27 mouse cellular contexts compared by ENCODE assay signal in genomic region chrX:163812431-163812830, GRCm38 (mm10). TPM values are rescaled to one million over a fixed set of nuclear protein-coding genes. Genes with fewer than 3 reads are reported as not detected.
DNase-seq lines count a peak whose midpoint lies in the region; ATAC-seq and TF ChIP-seq lines count a peak whose summit lies in the region.
"Had no signal": no experiment of that assay in that cellular context is flagged by ENCODE, and none has a peak within 500 bp of the region (broad histone marks: within the 10 kb centered on the region; RNA-seq: fewer than 3 reads in every experiment).

No protein-coding gene starts in this region.

- H3K4me1 ChIP-seq in ES-E14 (ENCODE audit: control insufficient read depth in 2 of 2, insufficient read depth in 2 of 2, low read length in 2 of 2, poor library complexity in 1 of 2) = no peaks in the 10 kb centered on the region; a peak in 1 of 4 replicates

- H3K9me3 ChIP-seq in ES-E14 (ENCODE audit: control insufficient read depth, insufficient read depth, low read depth, low read length) = no peaks in the 10 kb centered on the region
- H3K9me3 ChIP-seq: G1E had no signal

- no peak overlapping the region for H3K27ac ChIP-seq in ES-E14 (ENCODE audit: insufficient read depth, low read depth, low read length, poor library complexity, severe bottlenecking)
- H3K27ac ChIP-seq in gastrocnemius, adult 2 months = no peak overlapping the region

- H3K9ac ChIP-seq in ES-E14 (ENCODE audit: insufficient read depth, low read depth, low read length, poor library complexity, severe bottlenecking) = no peak overlapping the region

- TF ChIP-seq CTCF in gastrocnemius, adult 2 months (IDR thresholded peaks at IDR 0.05) = no peak

- intact Hi-C loops in gastrocnemius, adult 2 months (cut with DNase I) = no loop called here

- ATAC-seq in megakaryocyte-erythroid progenitor cell, adult 5-6 weeks (replicated peaks; ENCODE audit: low FRiP score, low TSS enrichment, poor library complexity, severe bottlenecking) = no peak
- ATAC-seq: activated CD4-positive, CD25-positive, alpha-beta regulatory T cell, adult 4 months; CD4-positive, CD25-positive, alpha-beta regulatory T cell, adult 4 months; Patski had no signal

- in situ Hi-C loops in ES-E14 (cut with MboI; ENCODE audit: low sequenced_read_pairs in 2 of 2, unreplicated experiment in 2 of 2) = no loop called here

- no peak overlapping the region for H3K4me3 ChIP-seq in ES-E14 (ENCODE audit: insufficient read depth in 1 of 2, low read depth in 1 of 2, low read length in 2 of 2, poor library complexity in 1 of 2, severe bottlenecking in 1 of 2)
- no peak overlapping the region for H3K4me3 ChIP-seq in gastrocnemius, adult 2 months

- no peaks in the 10 kb centered on the region for H3K36me3 ChIP-seq in ES-E14 (ENCODE audit: control insufficient read depth, insufficient read depth, low read length, poor library complexity, severe bottlenecking)
- H3K36me3 ChIP-seq: G1E had no signal

- DNase-seq in ES-CJ7 (ENCODE audit: low read depth, low spot score) = peak; percentile 58
- DNase-seq in ES-E14 (ENCODE audit: low read depth, low spot score) = peak; percentile 2
- DNase-seq in R1 (ENCODE audit: low read depth, low spot score) = peak; percentile 67
- peak; percentile 21 for DNase-seq in ZHBTc4 (ENCODE audit: low read depth, low spot score)
- DNase-seq in right cerebral cortex, postnatal 10 days (ENCODE audit: low spot score in 2 of 2) = no peak
- DNase-seq in lung, postnatal 4 days = no peak
- no peak for DNase-seq in gastrocnemius, adult 2 months
- DNase-seq: adrenal gland, adult 2 months; adrenal gland, adult 8-10 months; adrenal gland, postnatal 10 days; adrenal gland, postnatal 14 days; adrenal gland, postnatal 25 days; adrenal gland, postnatal 36 days; B cell, adult 2 months; cerebellum, adult 11 months; cerebellum, adult 11-12 months; cerebellum, adult 18-20 months; cerebellum, adult 2 months; cerebellum, adult 8-10 months; cerebellum, adult 9-10 months had no signal

TF ChIP-seq in ES-E14, 5 proteins besides CTCF, POLR2A, EP300 and RAD21:
- TF ChIP-seq ZC3H11A (IDR thresholded peaks at IDR 0.05; ENCODE audit: borderline replicate concordance, low read depth, low read length) = no peak
- TF ChIP-seq ZNF384 (IDR thresholded peaks at IDR 0.05; ENCODE audit: low read depth, low read length) = no peak
- no peak for TF ChIP-seq CHD2 (IDR thresholded peaks at IDR 0.05; ENCODE audit: low read depth, low read length)
- TF ChIP-seq HCFC1 (IDR thresholded peaks at IDR 0.05; ENCODE audit: borderline replicate concordance, insufficient read depth, low read length) = no peak
- no peak for TF ChIP-seq MAFK (IDR thresholded peaks at IDR 0.05; ENCODE audit: insufficient read depth, low read depth, low read length)

RNA-seq across cellular contexts. Expression of gene Rnf138rt1, which starts 51.3 kb away (rescaled TPM):
- total RNA-seq in ES-E14 (2012; rRNA removed) = not detected in 2 replicates
- not detected for total RNA-seq in gastrocnemius, adult 2 months (2021)
- total RNA-seq in megakaryocyte-erythroid progenitor cell, adult 5-6 weeks (2014; fragmentation: Nextera tagmentation) = not detected in 2 replicates
- not detected in 2 replicates for total RNA-seq in megakaryocyte-erythroid progenitor cell, adult 5-6 weeks (2017)
- total RNA-seq: CH12.LX, G1E, MEL had no signal

Comparison
In these comparisons a context has a peak if more than half of its experiments do, and no peak if none do; other contexts are left out.
1. DNase-seq: peak in ES-CJ7 (single experiment), ES-E14 (single experiment), R1 (single experiment) and ZHBTc4 (single experiment); none in right cerebral cortex, postnatal 10 days (0 of 2), lung, postnatal 4 days (0 of 2) and gastrocnemius, adult 2 months (single experiment).